Mouse (Mus musculus): ENCODE measurements around the gene Srsf4. TPM values are rescaled to one million over a fixed set of nuclear protein-coding genes. Genes with fewer than 3 reads are reported as not detected.

Srsf4 gene
- polyA plus RNA-seq, 1 experiment from 2014 or later, result 166 TPM

GRCm38 (mm10) chr4:131947848-131948247 lies 74.4 kb downstream of the Srsf4 start:
- Histone ChIP-seq H3K9me3 (replicated peaks) (no peaks in the 10 kb centered on the region), H3K4me2 (no peak overlapping the region), H3K27ac (no peak overlapping the region), H3K4me3 (no peak overlapping the region), H3K36me3 (ENCODE audit: poor library complexity, severe bottlenecking) (peaks cover 6% of the 10 kb centered on the region; the same call in 1 of the 2 replicates), H3K9ac (no peak overlapping the region), H3K27me3 (no peaks in the 10 kb centered on the region), H3K4me1 (peaks cover 24% of the 10 kb centered on the region)
- 90% methylated on average over 11 of the region's 11 CpGs for WGBS
- ATAC-seq, result no peak

- ATAC-seq, result no peak
Measured at GRCm38 (mm10) chr4:131949903-131950302, 76.5 kb downstream of the Srsf4 start.

GRCm38 (mm10) chr4:131950657-131951056 lies 77.2 kb downstream of the Srsf4 start:
- Histone ChIP-seq H3K27me3 (no peaks in the 10 kb centered on the region), H3K9me3 (replicated peaks) (no peaks in the 10 kb centered on the region), H3K27ac (no peak overlapping the region), H3K4me1 (peaks cover 24% of the 10 kb centered on the region), H3K36me3 (ENCODE audit: poor library complexity, severe bottlenecking) (peaks cover 24% of the 10 kb centered on the region), H3K4me3 (no peak overlapping the region), H3K9ac (no peak overlapping the region), H3K4me2 (no peak overlapping the region)
- WGBS, result 46% methylated on average over 8 of the region's 8 CpGs
- no peak for ATAC-seq

More at GRCm38 (mm10) chr4:131949903-131950302, 76.5 kb downstream of the Srsf4 start:
- Histone ChIP-seq H3K36me3 (ENCODE audit: poor library complexity, severe bottlenecking) (peaks cover 18% of the 10 kb centered on the region), H3K27ac (no peak overlapping the region), H3K9me3 (replicated peaks) (no peaks in the 10 kb centered on the region), H3K4me3 (no peak overlapping the region), H3K27me3 (no peaks in the 10 kb centered on the region), H3K4me1 (peaks cover 24% of the 10 kb centered on the region), H3K9ac (no peak overlapping the region), H3K4me2 (no peak overlapping the region)
- WGBS, result 13% methylated on average over 5 of the region's 5 CpGs

Other genes starting within 250 kb of the Srsf4 start
- gene Ptpru, start 35.3 kb upstream of the Srsf4 start, polyA plus RNA-seq (2015; fragmentation: Nextera tagmentation; extraction: Ambion mirVana), result 31.1 and 34.7 TPM in 2 replicates
- gene Mecr, start 30.1 kb upstream of the Srsf4 start, polyA plus RNA-seq (2015; fragmentation: Nextera tagmentation; extraction: Ambion mirVana), result 39.0 and 41.3 TPM in 2 replicates
- not detected in 2 replicates for gene Tmem200b, start 48.2 kb downstream of the Srsf4 start, polyA plus RNA-seq (2015; fragmentation: Nextera tagmentation; extraction: Ambion mirVana)
- gene Gm10300, start 201.1 kb downstream of the Srsf4 start, polyA plus RNA-seq (2015; fragmentation: Nextera tagmentation; extraction: Ambion mirVana), result not detected in 2 replicates
- gene Epb41, start 201.7 kb downstream of the Srsf4 start, polyA plus RNA-seq (2015; fragmentation: Nextera tagmentation; extraction: Ambion mirVana), result 75.0 and 84.1 TPM in 2 replicates

All from forebrain, embryonic 13.5 days (tissue).